Mouse (Mus musculus): Measurements from ENCODE around the gene Arpp21. TPM values are rescaled to one million over a fixed set of nuclear protein-coding genes. Genes with fewer than 3 reads are reported as not detected.

Arpp21 gene
- 10.0 and 11.1 TPM in 2 replicates for polyA plus RNA-seq (2012; ENCODE audit: insufficient read depth, low replicate concordance)

- Histone ChIP-seq H3K36me3 (replicated peaks; ENCODE audit: low read length) (no peaks in the 10 kb centered on the region), H3K4me3 (replicated peaks) (peak within 1 kb of the TSS; percentile 99), H3K4me1 (peaks cover 55% of the 10 kb centered on the region), H3K27me3 (replicated peaks) (peaks cover 2% of the 10 kb centered on the region), H3K9me3 (no peaks in the 10 kb centered on the region)
- TF ChIP-seq GATA1 (IDR thresholded peaks at IDR 0.05; ENCODE audit: borderline replicate concordance, low read length) (no peak), FLI1 (IDR thresholded peaks at IDR 0.05; ENCODE audit: low read length) (no peak)
Observed at GRCm38 (mm10) chr9:112235696-112236397, at the start of gene Arpp21. Gene Arpp21 (minus strand): TSS chr9:112235938.

- Histone ChIP-seq H3K9me3 (no peaks in the 10 kb centered on the region), H3K4me3 (replicated peaks) (no peak overlapping the region), H3K4me1 (peaks cover 24% of the 10 kb centered on the region), H3K27me3 (replicated peaks) (peaks cover 2% of the 10 kb centered on the region), H3K36me3 (replicated peaks; ENCODE audit: low read length) (no peaks in the 10 kb centered on the region)
- TF ChIP-seq FLI1 (IDR thresholded peaks at IDR 0.05; ENCODE audit: low read length) (no peak), GATA1 (IDR thresholded peaks at IDR 0.05; ENCODE audit: borderline replicate concordance, low read length) (no peak)
Observed at GRCm38 (mm10) chr9:112272426-112272969, 36.8 kb upstream of the Arpp21 start.

GRCm38 (mm10) chr9:112264982-112265641 lies 29.4 kb upstream of the Arpp21 start:
- Histone ChIP-seq H3K9me3 (peaks cover 5% of the 10 kb centered on the region; the same call in 1 of the 2 replicates), H3K4me3 (replicated peaks) (no peak overlapping the region), H3K4me1 (peaks cover 7% of the 10 kb centered on the region), H3K27me3 (replicated peaks) (peaks cover 3% of the 10 kb centered on the region), H3K36me3 (replicated peaks; ENCODE audit: low read length) (peaks cover 7% of the 10 kb centered on the region)
- TF ChIP-seq FLI1 (IDR thresholded peaks at IDR 0.05; ENCODE audit: low read length): no peak
- no peak for TF ChIP-seq GATA1 (IDR thresholded peaks at IDR 0.05; ENCODE audit: borderline replicate concordance, low read length)

- Histone ChIP-seq H3K27me3 (replicated peaks) (peaks cover 3% of the 10 kb centered on the region), H3K4me3 (replicated peaks) (no peak overlapping the region), H3K9me3 (peaks cover 5% of the 10 kb centered on the region; the same call in 1 of the 2 replicates), H3K4me1 (peaks cover 7% of the 10 kb centered on the region), H3K36me3 (replicated peaks; ENCODE audit: low read length) (peaks cover 7% of the 10 kb centered on the region)
- TF ChIP-seq GATA1 (IDR thresholded peaks at IDR 0.05; ENCODE audit: borderline replicate concordance, low read length): no peak
- no peak for TF ChIP-seq FLI1 (IDR thresholded peaks at IDR 0.05; ENCODE audit: low read length)
Observed at GRCm38 (mm10) chr9:112261986-112262901, 26.5 kb upstream of the Arpp21 start.

GRCm38 (mm10) chr9:112261556-112261955 lies 25.8 kb upstream of the Arpp21 start:
- Histone ChIP-seq H3K27me3 (replicated peaks) (peaks cover 3% of the 10 kb centered on the region), H3K36me3 (replicated peaks; ENCODE audit: low read length) (peaks cover 7% of the 10 kb centered on the region), H3K4me3 (replicated peaks) (no peak overlapping the region), H3K9me3 (peaks cover 5% of the 10 kb centered on the region; the same call in 1 of the 2 replicates), H3K4me1 (peaks cover 7% of the 10 kb centered on the region)
- TF ChIP-seq GATA1 (IDR thresholded peaks at IDR 0.05; ENCODE audit: borderline replicate concordance, low read length) (no peak), FLI1 (IDR thresholded peaks at IDR 0.05; ENCODE audit: low read length) (no peak)

GRCm38 (mm10) chr9:112260696-112261095 lies 25.0 kb upstream of the Arpp21 start:
- peaks cover 7% of the 10 kb centered on the region for H3K4me1 ChIP-seq
- no peak for TF ChIP-seq FLI1 (IDR thresholded peaks at IDR 0.05; ENCODE audit: low read length)
- H3K27me3 ChIP-seq (replicated peaks): peaks cover 3% of the 10 kb centered on the region
- H3K36me3 ChIP-seq (replicated peaks; ENCODE audit: low read length): peaks cover 2% of the 10 kb centered on the region
- H3K4me3 ChIP-seq (replicated peaks): no peak overlapping the region
- no peaks in the 10 kb centered on the region for H3K9me3 ChIP-seq

GRCm38 (mm10) chr9:112258560-112258959 lies 22.8 kb upstream of the Arpp21 start:
- Histone ChIP-seq H3K4me3 (replicated peaks) (no peak overlapping the region), H3K4me1 (peaks cover 11% of the 10 kb centered on the region), H3K27me3 (replicated peaks) (peaks cover 3% of the 10 kb centered on the region), H3K36me3 (replicated peaks; ENCODE audit: low read length) (no peaks in the 10 kb centered on the region), H3K9me3 (no peaks in the 10 kb centered on the region)
- TF ChIP-seq FLI1 (IDR thresholded peaks at IDR 0.05; ENCODE audit: low read length): no peak
- TF ChIP-seq GATA1 (IDR thresholded peaks at IDR 0.05; ENCODE audit: borderline replicate concordance, low read length): no peak

- no peaks in the 10 kb centered on the region for H3K36me3 ChIP-seq (replicated peaks; ENCODE audit: low read length)
- no peak overlapping the region for H3K4me3 ChIP-seq (replicated peaks)
- H3K9me3 ChIP-seq: no peaks in the 10 kb centered on the region
- peaks cover 7% of the 10 kb centered on the region for H3K4me1 ChIP-seq
- TF ChIP-seq FLI1 (IDR thresholded peaks at IDR 0.05; ENCODE audit: low read length): no peak
- no peak for TF ChIP-seq GATA1 (IDR thresholded peaks at IDR 0.05; ENCODE audit: borderline replicate concordance, low read length)
- peaks cover 2% of the 10 kb centered on the region for H3K27me3 ChIP-seq (replicated peaks)
Observed at GRCm38 (mm10) chr9:112255971-112256370, 20.2 kb upstream of the Arpp21 start.

GRCm38 (mm10) chr9:112253730-112254129 lies 18.0 kb upstream of the Arpp21 start:
- Histone ChIP-seq H3K27me3 (replicated peaks) (no peaks in the 10 kb centered on the region), H3K9me3 (no peaks in the 10 kb centered on the region), H3K4me1 (peaks cover 11% of the 10 kb centered on the region), H3K36me3 (replicated peaks; ENCODE audit: low read length) (no peaks in the 10 kb centered on the region), H3K4me3 (replicated peaks) (no peak overlapping the region)
- no peak for TF ChIP-seq FLI1 (IDR thresholded peaks at IDR 0.05; ENCODE audit: low read length)
- TF ChIP-seq GATA1 (IDR thresholded peaks at IDR 0.05; ENCODE audit: borderline replicate concordance, low read length): no peak
